Mouse (Mus musculus) splenic B cell, adult 2 months (primary cell): Measurements from ENCODE around the gene Kmt2e.

Experiments used
- DNase-seq: peaks from one replicate; pipeline ENCODE4 v3.0.0-alpha.2; 2011; ENCODE audit warnings: low read depth, low spot score
- H3K27me3 ChIP-seq: 2 replicates; pipeline ENCODE4 v1.6.1; 2012; ENCODE audit warnings: mild to moderate bottlenecking, low read length, moderate library complexity, mixed read lengths; ENCODE audit not compliant: control insufficient read depth, poor library complexity, insufficient read depth, severe bottlenecking
- H3K36me3 ChIP-seq: 2 replicates; pipeline ENCODE4 v1.6.1; 2012; ENCODE audit warnings: mild to moderate bottlenecking, low read length, moderate library complexity, mixed read lengths; ENCODE audit not compliant: control insufficient read depth, poor library complexity, insufficient read depth, severe bottlenecking

Gene Kmt2e

GRCm38 (mm10) chr5:23433720-23434597 is at the start of gene Kmt2e:
Gene Kmt2e, plus strand, starts transcription at chr5:23434441.
- DNase-seq: peak; percentile 95
- Histone ChIP-seq H3K36me3 (no peaks in the 10 kb centered on the region), H3K27me3 (no peaks in the 10 kb centered on the region)

- Histone ChIP-seq H3K27me3 (no peaks in the 10 kb centered on the region), H3K36me3 (no peaks in the 10 kb centered on the region)
- DNase-seq: peak; percentile 71
Observed at GRCm38 (mm10) chr5:23385136-23385535, 49.1 kb upstream of the Kmt2e start.

- DNase-seq: peak; percentile 48
- Histone ChIP-seq H3K36me3 (no peaks in the 10 kb centered on the region), H3K27me3 (no peaks in the 10 kb centered on the region)
Observed at GRCm38 (mm10) chr5:23385763-23386217, 48.5 kb upstream of the Kmt2e start.

- peak; percentile 100 for DNase-seq
- H3K27me3 ChIP-seq: no peaks in the 10 kb centered on the region
- H3K36me3 ChIP-seq: no peaks in the 10 kb centered on the region
Observed at GRCm38 (mm10) chr5:23386562-23387312, 47.5 kb upstream of the Kmt2e start.

GRCm38 (mm10) chr5:23387313-23387666 is 47.0 kb upstream of the Kmt2e start:
- no peaks in the 10 kb centered on the region for H3K36me3 ChIP-seq
- DNase-seq: no peak
- no peaks in the 10 kb centered on the region for H3K27me3 ChIP-seq

GRCm38 (mm10) chr5:23388091-23388490 is 46.1 kb upstream of the Kmt2e start:
- H3K27me3 ChIP-seq: no peaks in the 10 kb centered on the region
- no peaks in the 10 kb centered on the region for H3K36me3 ChIP-seq
- DNase-seq: no peak

- H3K36me3 ChIP-seq: no peaks in the 10 kb centered on the region
- no peaks in the 10 kb centered on the region for H3K27me3 ChIP-seq
- no peak for DNase-seq
Observed at GRCm38 (mm10) chr5:23389601-23390305, 44.5 kb upstream of the Kmt2e start.

GRCm38 (mm10) chr5:23391714-23392113 is 42.5 kb upstream of the Kmt2e start:
- no peak for DNase-seq
- Histone ChIP-seq H3K36me3 (no peaks in the 10 kb centered on the region), H3K27me3 (no peaks in the 10 kb centered on the region)

- no peaks in the 10 kb centered on the region for H3K27me3 ChIP-seq
- no peaks in the 10 kb centered on the region for H3K36me3 ChIP-seq
- no peak for DNase-seq
Observed at GRCm38 (mm10) chr5:23393870-23394269, 40.4 kb upstream of the Kmt2e start.

GRCm38 (mm10) chr5:23394366-23395145 is 39.7 kb upstream of the Kmt2e start:
- Histone ChIP-seq H3K27me3 (no peaks in the 10 kb centered on the region), H3K36me3 (no peaks in the 10 kb centered on the region)
- DNase-seq: no peak

- no peaks in the 10 kb centered on the region for H3K36me3 ChIP-seq
- H3K27me3 ChIP-seq: no peaks in the 10 kb centered on the region
- no peak for DNase-seq
Observed at GRCm38 (mm10) chr5:23395721-23396120, 38.5 kb upstream of the Kmt2e start.

GRCm38 (mm10) chr5:23396756-23397155 is 37.5 kb upstream of the Kmt2e start:
- no peak for DNase-seq
- Histone ChIP-seq H3K27me3 (no peaks in the 10 kb centered on the region), H3K36me3 (no peaks in the 10 kb centered on the region)

- H3K36me3 ChIP-seq: no peaks in the 10 kb centered on the region
- DNase-seq: no peak
- H3K27me3 ChIP-seq: no peaks in the 10 kb centered on the region
Observed at GRCm38 (mm10) chr5:23400156-23400555, 34.1 kb upstream of the Kmt2e start.

GRCm38 (mm10) chr5:23400868-23401267 is 33.4 kb upstream of the Kmt2e start:
- no peaks in the 10 kb centered on the region for H3K27me3 ChIP-seq
- H3K36me3 ChIP-seq: no peaks in the 10 kb centered on the region
- no peak for DNase-seq
